Mouse (Mus musculus): ENCODE results near the gene 6820408C15Rik.

DNA sequence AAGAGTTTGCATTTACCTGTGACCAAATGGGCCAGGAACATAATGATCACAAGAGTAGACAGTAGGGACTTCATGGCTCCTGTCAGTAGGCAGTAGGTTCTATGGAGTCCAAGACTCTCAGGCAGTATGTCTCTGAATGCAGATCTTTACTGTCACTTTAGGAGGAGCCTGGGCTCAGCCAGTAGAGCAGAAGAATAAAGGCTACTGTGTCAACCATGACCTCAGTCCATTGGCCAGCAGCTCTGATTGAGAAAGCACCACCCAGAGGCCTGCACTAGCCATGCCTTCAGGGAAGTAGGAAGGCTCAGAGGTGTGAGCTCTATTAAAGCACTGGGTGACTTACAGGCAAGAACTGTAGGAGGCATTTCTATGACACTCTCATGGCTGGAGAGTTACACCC is 74.7 kb downstream of the 6820408C15Rik start, which contains the start of gene Defb22:
- TF ChIP-seq POLR2A (IDR thresholded peaks at IDR 0.05; ENCODE audit: borderline replicate concordance, low read depth, low read length) (no peak), CTCF (IDR thresholded peaks at IDR 0.05; ENCODE audit: low read depth, low read length) (no peak)
